Mouse (Mus musculus): ENCODE results near the gene Klhl21. TPM values are rescaled to one million over a fixed set of nuclear protein-coding genes. Genes with fewer than 3 reads are reported as not detected.
"Not testable (repeated sequence)": the region's sequence is repeated elsewhere in the genome, so short reads cannot be mapped to it uniquely, and the experiment has no call there.

The Klhl21 gene
- total RNA-seq, 2 experiments from 2014 or later, result 14.6 to 15.1 TPM

- no peak for DNase-seq (ENCODE audit: low spot score in 2 of 2)
Observed at GRCm38 (mm10) chr4:152020024-152020423, 11.4 kb downstream of the Klhl21 start.

- no peak for DNase-seq (ENCODE audit: low spot score in 2 of 2)
Observed at GRCm38 (mm10) chr4:152021568-152022097, 13.0 kb downstream of the Klhl21 start.

GRCm38 (mm10) chr4:152022506-152022905 is 13.9 kb downstream of the Klhl21 start:
- no peak for DNase-seq (ENCODE audit: low spot score in 2 of 2)

GRCm38 (mm10) chr4:152024525-152024924 is 15.9 kb downstream of the Klhl21 start:
- DNase-seq (ENCODE audit: low spot score in 2 of 2), result peak in 1 of 2 experiments; percentile 8

- DNase-seq (ENCODE audit: low spot score in 2 of 2), result peak in 1 of 2 experiments; percentile 17
Observed at GRCm38 (mm10) chr4:152026751-152027508, 18.3 kb downstream of the Klhl21 start.

DNA sequence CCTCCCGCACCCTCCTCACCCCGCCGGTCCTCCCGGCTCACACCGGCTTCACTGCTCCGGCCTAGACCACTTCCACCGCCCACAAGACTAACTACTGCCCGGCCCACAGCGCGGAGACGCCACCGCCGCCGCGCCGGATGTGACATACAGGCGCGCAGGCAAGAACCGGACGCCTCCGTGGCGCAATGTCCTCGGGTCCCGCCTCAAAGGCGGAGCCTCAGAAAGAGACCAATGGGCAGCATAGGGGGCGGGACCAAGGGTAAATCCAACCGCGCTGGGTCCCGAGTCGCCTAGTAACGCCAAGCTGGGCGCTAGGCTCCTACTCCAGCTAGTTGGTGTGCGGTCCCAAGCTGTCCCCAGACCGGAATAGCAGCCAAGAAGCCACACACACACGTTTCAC is 18.9 kb downstream of the Klhl21 start, which contains the start of gene Zbtb48:
Gene Zbtb48 (minus strand): TSS at position 148 of the 400 bp plus-strand sequence.
- peak; percentile 93 to 95 for DNase-seq (ENCODE audit: low spot score in 2 of 2)

DNA sequence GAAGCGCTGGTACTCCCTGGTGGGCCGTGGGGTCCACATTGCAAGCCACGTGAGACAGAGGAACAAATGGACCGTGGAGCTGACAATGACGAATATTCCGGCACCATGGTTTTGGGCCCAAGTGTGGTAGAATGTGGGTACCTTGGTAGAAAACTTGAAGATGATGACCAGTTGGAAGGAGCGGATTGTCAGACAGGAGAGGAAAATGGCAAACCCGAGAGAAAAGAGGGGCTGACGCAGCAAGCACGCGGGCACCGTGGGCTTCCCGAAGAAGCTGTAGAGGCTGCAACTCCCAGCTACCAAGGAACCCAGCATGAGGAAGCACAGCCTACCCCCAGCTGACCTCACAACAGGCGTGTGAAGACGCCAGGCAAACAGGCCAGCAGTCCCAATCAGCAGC is 19.9 kb downstream of the Klhl21 start:
- DNase-seq (ENCODE audit: low spot score in 2 of 2), result peak in 1 of 2 experiments; percentile 20

GRCm38 (mm10) chr4:152029087-152029486 is 20.5 kb downstream of the Klhl21 start:
- DNase-seq (ENCODE audit: low spot score in 2 of 2), result peak in 1 of 2 experiments; percentile 19

DNA sequence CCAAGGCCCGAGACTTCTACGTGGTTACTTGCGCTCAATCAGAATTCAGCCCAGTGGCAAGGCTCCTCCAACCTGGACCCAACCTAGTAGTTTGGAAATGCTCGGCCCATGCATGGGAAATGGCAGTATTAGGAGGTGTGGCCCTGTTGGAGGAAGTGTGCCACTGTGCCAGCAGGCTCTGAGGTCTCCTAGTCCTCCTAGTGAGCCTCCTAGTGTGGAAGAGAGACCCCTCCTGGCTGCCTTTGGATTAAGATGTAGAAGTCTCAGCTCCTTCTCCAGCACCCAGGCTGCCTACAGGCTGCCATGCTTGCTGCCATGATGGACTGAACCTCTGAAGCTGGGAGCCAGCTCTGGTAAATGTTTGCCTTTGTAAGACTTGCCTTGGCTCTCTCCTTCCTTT is 21.4 kb downstream of the Klhl21 start:
- DNase-seq (ENCODE audit: low spot score in 2 of 2), result peak in 1 of 2 experiments; percentile 43

GRCm38 (mm10) chr4:152032922-152033321 is 24.3 kb downstream of the Klhl21 start:
- no peak for DNase-seq (ENCODE audit: low spot score in 2 of 2)

- DNase-seq (ENCODE audit: low spot score in 2 of 2), result not testable (repeated sequence)
Observed at GRCm38 (mm10) chr4:152036464-152036863, 27.9 kb downstream of the Klhl21 start.

GRCm38 (mm10) chr4:152038225-152038984 is 29.8 kb downstream of the Klhl21 start, which contains the start of gene Tas1r1:
TSS of gene Tas1r1 (minus strand) at chr4:152038568.
- DNase-seq (ENCODE audit: low spot score in 2 of 2), result no peak

DNA sequence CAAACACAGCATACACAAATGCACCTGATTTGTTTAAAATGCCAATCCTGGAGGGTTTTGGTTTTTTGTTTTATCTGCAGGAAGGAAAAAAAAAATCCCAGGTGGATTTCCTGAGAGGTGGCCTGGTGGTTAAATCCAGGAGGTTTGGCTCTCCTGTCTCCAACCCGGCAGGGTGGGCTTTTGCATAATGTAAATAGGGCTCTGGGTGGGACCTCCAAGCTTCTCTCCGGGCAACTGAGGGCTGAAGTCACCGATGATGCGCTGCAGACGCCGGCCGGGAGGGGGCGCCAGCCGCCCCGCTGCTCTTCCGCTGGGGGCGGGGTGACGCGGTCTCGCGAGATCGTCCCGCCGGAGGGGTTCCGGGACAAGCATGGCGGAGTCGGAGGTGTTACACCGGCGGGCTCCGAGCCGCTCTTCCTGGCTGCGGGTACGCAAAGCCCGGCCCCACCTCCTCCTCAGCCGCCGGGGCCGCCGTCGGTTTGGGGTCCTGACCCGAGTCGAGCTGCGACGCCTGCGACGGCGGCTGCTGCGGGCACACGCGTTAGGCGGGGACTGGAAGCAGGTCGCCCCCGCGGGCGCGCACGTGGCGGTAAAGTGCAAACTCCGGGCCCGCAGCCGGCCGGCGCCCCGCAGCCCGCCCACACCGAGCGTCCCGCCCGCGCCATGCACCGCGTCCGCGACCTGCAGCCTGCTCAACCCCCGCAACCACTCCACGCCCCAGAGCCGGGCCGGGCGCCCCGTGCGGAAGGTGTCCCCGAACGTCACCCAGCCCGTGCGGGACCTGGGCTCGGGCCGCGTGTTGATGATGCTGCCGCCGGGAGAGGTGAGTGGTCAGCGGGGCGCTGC is 30.6 kb downstream of the Klhl21 start, which contains the start of gene Nol9:
Gene Nol9 (plus strand): TSS at position 337 of the 846 bp plus-strand sequence.
- DNase-seq (ENCODE audit: low spot score in 2 of 2), result peak; percentile 95 to 96

DNA sequence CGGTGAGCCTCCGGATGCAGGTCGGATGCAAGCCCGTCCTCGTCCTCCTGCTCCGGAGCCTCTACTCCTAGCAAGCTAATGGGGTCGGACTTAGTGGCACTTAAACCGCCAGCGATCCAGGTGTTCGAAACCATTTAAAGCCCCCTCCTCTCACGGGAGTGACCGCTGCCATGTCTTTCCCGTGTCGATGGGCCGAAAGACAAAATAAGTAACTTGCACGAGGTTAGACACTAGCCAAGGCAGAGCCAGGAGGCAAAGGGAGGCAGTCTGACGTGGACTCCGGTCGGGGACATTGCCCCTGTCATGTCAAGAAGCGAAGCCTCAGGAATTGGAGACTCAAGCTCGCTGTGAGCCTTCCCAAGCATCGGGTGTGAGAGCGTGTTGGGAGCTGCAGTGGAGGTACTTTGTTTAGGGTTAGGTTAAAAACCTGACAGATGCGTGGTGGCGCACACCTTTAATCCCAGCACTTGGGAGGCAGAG is 31.3 kb downstream of the Klhl21 start:
- DNase-seq (ENCODE audit: low spot score in 2 of 2), result no peak

- DNase-seq (ENCODE audit: low spot score in 2 of 2), result no peak
Observed at GRCm38 (mm10) chr4:152041924-152042641, 33.5 kb downstream of the Klhl21 start.

DNA sequence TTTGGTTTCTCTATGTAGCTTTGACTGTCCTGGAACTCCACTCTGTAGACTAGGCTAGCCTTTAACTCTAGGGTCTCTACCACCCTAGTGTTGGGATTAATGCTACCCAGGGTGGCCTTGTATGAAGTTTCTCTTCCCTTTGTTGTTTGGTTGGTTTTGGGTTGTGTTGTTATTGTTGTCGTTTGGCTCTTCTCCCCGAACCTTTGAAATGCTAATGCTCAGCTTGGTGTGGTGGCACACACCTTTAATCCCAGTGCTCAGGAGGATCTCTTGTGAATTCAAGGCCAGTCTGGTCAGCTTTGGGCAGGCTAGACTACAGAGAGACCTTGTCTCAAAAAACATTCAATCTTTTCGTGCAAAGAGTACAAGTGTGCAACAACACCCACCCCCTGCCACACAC is 34.6 kb downstream of the Klhl21 start:
- DNase-seq (ENCODE audit: low spot score in 2 of 2), result no peak

GRCm38 (mm10) chr4:152044609-152045008 is 36.0 kb downstream of the Klhl21 start:
- no peak for DNase-seq (ENCODE audit: low spot score in 2 of 2)

GRCm38 (mm10) chr4:152062390-152063110 is 53.9 kb downstream of the Klhl21 start:
- DNase-seq (ENCODE audit: low spot score in 2 of 2), result no peak

- no peak for DNase-seq (ENCODE audit: low spot score in 2 of 2)
Observed at GRCm38 (mm10) chr4:152067280-152067679, 58.7 kb downstream of the Klhl21 start.

Measured in layer of hippocampus, postnatal 10 days (tissue).